Mouse (Mus musculus) intestine, postnatal 0 days (tissue): ENCODE measurements around the gene Cyp39a1. TPM values are rescaled to one million over a fixed set of nuclear protein-coding genes. Genes with fewer than 3 reads are reported as not detected.

Experiments
- ATAC-seq: fragments of 200-750 bp; cut with Nextera tagmentation; 2 replicates; pipeline ENCODE4 v1.8.0; 2017; ENCODE audit warnings: mild to moderate bottlenecking, moderate TSS enrichment, moderate library complexity
- H3K27ac ChIP-seq: fragments of 300-500 bp; sonication (generic); 2 replicates; pipeline ENCODE4 v1.5.1; 2014; ENCODE audit warnings: mild to moderate bottlenecking, low read depth, low read length, moderate library complexity
- H3K27me3 ChIP-seq: fragments of 300-500 bp; sonication (generic); replicated peaks from 2 replicates; pipeline ENCODE4 v1.6.1; 2014; ENCODE audit warnings: low read length, mixed read lengths; ENCODE audit not compliant: control insufficient read depth, insufficient read depth
- H3K36me3 ChIP-seq: fragments of 300-500 bp; sonication (generic); 2 replicates; pipeline ENCODE4 v1.6.1; 2014; ENCODE audit warnings: mild to moderate bottlenecking, moderate library complexity; ENCODE audit not compliant: control insufficient read depth, insufficient read depth
- H3K4me1 ChIP-seq: fragments of 300-500 bp; sonication (generic); replicated peaks from 2 replicates; pipeline ENCODE4 v1.6.1; 2014; ENCODE audit warnings: antibody characterized with exemption, low read length, mixed read lengths; ENCODE audit not compliant: control insufficient read depth, insufficient read depth
- H3K4me2 ChIP-seq: fragments of 300-500 bp; sonication (generic); replicated peaks from 2 replicates; pipeline ENCODE4 v1.6.1; 2014; ENCODE audit warnings: low read depth, mild to moderate bottlenecking, moderate library complexity
- H3K4me3 ChIP-seq: fragments of 300-500 bp; sonication (generic); 2 replicates; pipeline ENCODE4 v1.5.1; 2014; ENCODE audit warnings: low read depth, low read length
- H3K9ac ChIP-seq: fragments of 300-500 bp; sonication (generic); 2 replicates; pipeline ENCODE4 v1.6.1; 2014; ENCODE audit warnings: mild to moderate bottlenecking, low read depth, low read length
- H3K9me3 ChIP-seq: fragments of 300-500 bp; sonication (generic); 2 replicates; pipeline ENCODE4 v1.6.1; 2016; ENCODE audit warnings: mixed run types; ENCODE audit not compliant: control insufficient read depth
- CTCF ChIP-seq: sonication (generic); IDR thresholded peaks from 2 replicates; pipeline ENCODE4 v1.5.1; 2016; ENCODE audit warnings: low read depth, mild to moderate bottlenecking, control low read depth, antibody characterized with exemption, moderate library complexity
- whole genome bisulfite sequencing: fragments of 180-500 bp; shearing (Covaris S2); extraction: QIAGEN DNeasy Blood & Tissue Kit; methylation state at CpG from one replicate; pipeline ENCODE4 v1.1.7; 2014; 5-methylcytosine and 5-hydroxymethylcytosine counted together
- polyA plus RNA-seq: library from polyadenylated mRNA; unstranded; fragments of >200 nt; fragmentation: Nextera tagmentation; extraction: Ambion mirVana; gene quantifications from 2 replicates; pipeline ENCODE4 v1.2.1, GENCODE M21; 2015

Cyp39a1 gene
- polyA plus RNA-seq, 1 experiment from 2014 or later = 6.8 TPM

DNA sequence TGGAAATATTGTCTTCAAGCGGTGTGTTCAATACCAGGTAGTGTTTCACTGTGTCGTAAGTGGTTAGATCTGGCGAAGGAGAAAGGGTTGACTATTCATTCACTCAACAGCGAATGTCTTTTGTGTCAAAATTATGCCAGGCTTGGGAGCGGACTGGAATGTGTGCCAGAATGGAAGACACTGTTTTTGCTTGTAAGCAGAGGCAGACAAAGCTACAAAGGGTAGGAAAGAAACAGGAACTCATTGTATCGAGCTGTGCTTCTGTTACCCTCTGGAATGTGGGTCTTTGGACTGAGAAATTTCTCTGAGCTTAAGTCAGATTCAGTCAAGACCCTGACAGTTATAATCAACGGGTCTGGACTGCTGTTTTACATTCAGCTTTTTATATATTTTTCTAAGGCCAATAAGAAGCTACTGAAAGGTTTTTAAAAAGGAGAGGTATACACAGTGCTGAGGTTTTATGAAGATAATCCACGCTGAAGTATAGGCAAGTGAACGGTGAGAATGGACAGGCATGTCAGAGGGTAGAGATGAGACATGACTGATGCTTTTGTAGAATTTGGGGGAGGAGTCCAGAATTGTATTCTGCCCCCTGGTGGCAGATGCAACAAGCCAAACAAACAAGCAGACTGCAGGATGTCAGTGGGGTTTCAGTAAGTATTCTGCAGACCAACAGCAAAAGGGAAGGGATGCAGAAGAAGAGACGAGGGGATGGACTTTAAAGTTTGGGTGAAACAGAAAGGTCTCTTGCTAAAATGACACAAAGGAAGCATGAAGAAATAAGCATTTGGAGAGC, 17.4 kb upstream of the Cyp39a1 start:
- ATAC-seq = no peak

DNA sequence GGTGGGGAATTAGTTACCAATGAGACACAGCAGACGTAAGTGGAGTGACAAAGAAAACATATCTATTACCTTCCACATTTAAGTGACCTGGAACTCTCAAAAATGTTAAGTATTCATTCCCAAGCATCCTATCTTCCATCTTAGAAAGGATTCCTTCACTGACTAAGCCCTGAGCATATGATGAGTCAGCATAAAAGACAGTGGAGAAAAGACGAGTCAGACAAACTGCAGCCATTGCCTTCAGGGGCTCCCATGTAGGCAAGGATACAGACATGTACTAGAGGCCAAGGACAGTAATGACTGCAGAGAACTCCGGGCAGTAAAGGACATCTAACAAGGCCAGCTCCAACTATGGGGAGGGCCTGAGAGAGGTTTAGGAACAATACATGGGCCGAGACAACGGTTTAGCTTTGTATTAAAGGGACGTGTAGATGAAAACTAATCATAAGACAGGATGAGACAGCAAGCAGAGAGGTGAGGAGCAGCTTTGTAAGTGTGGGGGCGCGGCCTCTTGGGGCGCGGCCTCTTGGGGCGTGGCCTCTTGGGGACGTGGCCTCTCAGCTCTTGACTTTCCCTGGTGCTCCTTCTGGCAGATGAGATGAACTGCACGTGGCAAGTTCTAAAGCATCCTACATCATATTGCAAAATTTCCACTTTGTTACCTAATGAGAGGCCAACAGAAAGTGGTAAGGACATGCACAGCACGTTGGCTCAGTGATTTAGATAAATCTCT, 15.7 kb upstream of the Cyp39a1 start:
- H3K36me3 ChIP-seq = no peaks in the 10 kb centered on the region
- 69% methylated on average over 14 of the region's 14 CpGs for whole genome bisulfite sequencing
- peak; percentile 45 for TF ChIP-seq CTCF
- H3K4me1 ChIP-seq = no peaks in the 10 kb centered on the region
- H3K4me2 ChIP-seq = no peak overlapping the region
- H3K27ac ChIP-seq = no peak overlapping the region
- H3K4me3 ChIP-seq = no peak overlapping the region
- no peak; the same call in 1 of the 2 replicates for ATAC-seq
- no peaks in the 10 kb centered on the region for H3K27me3 ChIP-seq
- no peak overlapping the region for H3K9ac ChIP-seq
- H3K9me3 ChIP-seq = no peaks in the 10 kb centered on the region

More for the DNA sequence above, 17.4 kb upstream of the Cyp39a1 start:
- no peak overlapping the region for H3K4me3 ChIP-seq
- H3K27me3 ChIP-seq = no peaks in the 10 kb centered on the region
- H3K4me1 ChIP-seq = no peaks in the 10 kb centered on the region
- no peaks in the 10 kb centered on the region; the same call in 1 of the 2 replicates for H3K36me3 ChIP-seq
- TF ChIP-seq CTCF = peak; percentile 70
- H3K27ac ChIP-seq = no peak overlapping the region
- no peak overlapping the region for H3K9ac ChIP-seq
- H3K9me3 ChIP-seq = no peaks in the 10 kb centered on the region
- WGBS = 88% methylated on average over 10 of the region's 10 CpGs
- H3K4me2 ChIP-seq = no peak overlapping the region

DNA sequence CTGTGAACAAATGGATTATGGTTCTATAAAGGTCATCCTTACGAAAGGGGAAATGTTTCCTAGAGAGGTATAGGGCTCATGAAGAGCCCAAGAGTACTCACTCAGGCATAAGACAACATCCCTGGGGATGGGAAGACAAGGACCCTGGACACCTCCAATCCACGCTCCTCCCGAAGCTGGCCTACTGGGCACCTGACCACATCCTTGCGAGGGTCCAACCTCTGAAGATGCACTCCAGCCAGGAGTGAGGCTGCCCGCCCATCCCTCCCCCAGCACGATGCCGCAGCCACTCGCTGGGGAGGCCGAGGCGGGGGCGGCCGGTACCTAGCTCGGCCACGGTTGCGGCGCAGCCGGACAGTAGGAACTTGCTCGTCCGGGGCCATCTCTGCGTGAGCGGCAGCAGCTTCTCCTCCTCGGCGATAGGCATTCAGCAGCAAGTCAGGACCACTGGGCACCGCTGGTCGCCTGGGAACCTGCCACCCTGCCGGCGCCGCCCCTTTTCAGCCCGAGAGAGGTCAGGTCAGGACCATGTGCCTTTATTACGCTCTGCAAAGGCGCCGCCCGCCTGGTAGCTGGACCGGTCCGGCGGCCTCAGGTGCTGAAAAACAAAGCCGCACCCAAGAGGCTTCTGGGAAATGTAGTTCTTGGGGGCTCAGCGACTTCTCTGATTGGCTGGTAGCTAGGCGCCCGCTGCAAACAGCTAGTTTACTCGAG, 492 bp upstream of the Cyp39a1 start, which contains the start of gene Slc25a27:
Slc25a27 (minus strand) TSS at position 639 of the 714 bp plus-strand sequence.
- Histone ChIP-seq H3K27me3 (no peaks in the 10 kb centered on the region), H3K9ac (peak within 1 kb of the TSS; percentile 53), H3K27ac (no peak within 1 kb of the TSS), H3K36me3 (no peaks in the 10 kb centered on the region), H3K9me3 (no peaks in the 10 kb centered on the region), H3K4me3 (peak within 1 kb of the TSS; percentile 76), H3K4me1 (no peaks in the 10 kb centered on the region), H3K4me2 (peak within 1 kb of the TSS; percentile 97)
- TF ChIP-seq CTCF = peak; percentile 16; the same call in 1 of the 2 replicates
- ATAC-seq = peak; percentile 99
- WGBS = 1% methylated on average over 41 of the region's 41 CpGs

DNA sequence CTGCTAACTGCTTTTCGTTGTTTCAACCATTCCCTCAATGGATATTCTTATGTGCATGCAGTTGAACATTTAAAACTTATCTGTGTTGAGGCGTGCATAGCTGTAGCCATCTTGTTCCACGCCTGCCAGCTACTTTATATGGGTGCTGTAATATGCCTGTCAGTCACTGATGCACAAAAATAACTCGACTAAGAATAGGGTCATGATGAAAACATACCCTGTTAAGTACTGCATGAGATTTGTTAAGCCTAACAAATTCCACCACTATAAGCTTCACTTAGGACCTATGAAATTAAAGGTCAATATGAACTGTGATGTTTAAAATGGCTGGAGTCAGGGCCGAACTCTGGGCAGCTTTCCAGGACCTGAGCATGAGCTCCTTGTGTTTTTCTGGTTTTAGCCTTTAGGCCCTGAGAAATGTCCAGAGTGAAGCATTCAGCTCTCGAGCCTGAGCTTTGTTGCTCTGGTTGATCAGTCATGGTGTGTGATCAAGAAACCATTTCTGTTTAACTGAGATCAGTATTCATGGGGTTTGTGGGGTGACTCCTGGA, 2.0 kb downstream of the Cyp39a1 start:
- no peak for ATAC-seq
- no peaks in the 10 kb centered on the region for H3K4me1 ChIP-seq
- H3K36me3 ChIP-seq = no peaks in the 10 kb centered on the region
- H3K9me3 ChIP-seq = no peaks in the 10 kb centered on the region
- no peak overlapping the region for H3K4me3 ChIP-seq
- H3K4me2 ChIP-seq = 0 out of 2 replicates have a peak overlapping the region, but pooled peaks have one; percentile 97
- no peaks in the 10 kb centered on the region for H3K27me3 ChIP-seq
- no peak overlapping the region for H3K27ac ChIP-seq
- no peak overlapping the region for H3K9ac ChIP-seq
- whole genome bisulfite sequencing = 70% methylated on average over 6 of the region's 6 CpGs
- no peak for TF ChIP-seq CTCF

DNA sequence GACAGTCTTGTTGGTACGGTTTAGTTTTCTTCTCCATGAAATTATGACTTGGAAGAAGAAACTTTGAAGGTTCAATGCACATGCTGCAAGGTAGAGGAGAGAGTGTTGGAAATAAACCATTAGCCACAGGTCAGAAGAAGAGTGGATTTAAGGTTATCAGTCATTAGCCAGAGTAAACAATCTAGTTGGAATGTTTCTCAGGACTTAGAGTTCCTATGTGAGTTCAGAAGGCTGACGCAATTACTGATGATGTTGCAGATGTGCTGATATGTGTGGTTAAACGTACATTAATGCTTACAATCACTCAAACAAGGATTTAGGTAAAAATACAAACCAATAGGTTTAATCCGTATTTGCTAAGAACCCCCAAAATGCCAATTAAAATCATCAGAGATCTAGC, 4.7 kb downstream of the Cyp39a1 start:
- Histone ChIP-seq H3K27me3 (no peaks in the 10 kb centered on the region), H3K4me1 (no peaks in the 10 kb centered on the region), H3K27ac (no peak overlapping the region), H3K9me3 (no peaks in the 10 kb centered on the region), H3K4me2 (no peak overlapping the region), H3K4me3 (no peak overlapping the region), H3K36me3 (no peaks in the 10 kb centered on the region), H3K9ac (no peak overlapping the region)
- no peak for ATAC-seq
- TF ChIP-seq CTCF = no peak
- 45% methylated on average over 4 of the region's 4 CpGs for WGBS

DNA sequence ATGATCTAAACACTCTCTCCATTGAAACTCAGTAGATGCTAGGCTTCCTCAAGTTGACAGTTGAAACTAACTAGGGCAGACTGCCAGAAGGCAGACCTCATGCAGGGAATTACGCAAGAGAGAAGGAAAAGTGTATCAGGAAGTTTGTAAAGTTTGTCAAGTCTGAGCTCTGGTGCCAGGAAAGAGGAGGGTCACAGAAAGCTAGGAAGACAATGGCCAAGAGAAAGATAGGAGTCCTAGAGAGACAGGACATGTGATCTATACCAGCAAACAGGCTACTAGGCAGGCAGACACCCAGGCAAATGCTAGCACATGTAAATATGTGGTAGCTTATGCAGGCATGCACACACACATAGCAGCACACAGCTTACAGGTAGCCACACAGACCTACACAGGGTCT, 8.0 kb downstream of the Cyp39a1 start:
- 31% methylated on average over 1 of the region's 1 CpGs for WGBS

More for the DNA sequence above, 8.0 kb downstream of the Cyp39a1 start:
- H3K27me3 ChIP-seq = no peaks in the 10 kb centered on the region
- H3K4me2 ChIP-seq = no peak overlapping the region
- no peak for TF ChIP-seq CTCF
- H3K9ac ChIP-seq = no peak overlapping the region
- H3K27ac ChIP-seq = no peak overlapping the region; the same call in 1 of the 2 replicates
- no peaks in the 10 kb centered on the region for H3K9me3 ChIP-seq
- H3K4me1 ChIP-seq = no peaks in the 10 kb centered on the region
- H3K4me3 ChIP-seq = no peak overlapping the region
- ATAC-seq = peak; percentile 43; the same call in 1 of the 2 replicates
- no peaks in the 10 kb centered on the region for H3K36me3 ChIP-seq
